Mouse (Mus musculus) ES-Bruce4 (cell line): Measurements from ENCODE around the gene Sema5b.

Experiments used
- CTCF ChIP-seq: IDR thresholded peaks from one replicate; pipeline ENCODE4 v1.8.1; 2011; ENCODE audit warnings: low read depth, low read length
- POLR2A ChIP-seq: IDR thresholded peaks from one replicate; pipeline ENCODE4 v1.8.1; 2011; ENCODE audit warnings: low read length; ENCODE audit not compliant: insufficient read depth

DNA sequence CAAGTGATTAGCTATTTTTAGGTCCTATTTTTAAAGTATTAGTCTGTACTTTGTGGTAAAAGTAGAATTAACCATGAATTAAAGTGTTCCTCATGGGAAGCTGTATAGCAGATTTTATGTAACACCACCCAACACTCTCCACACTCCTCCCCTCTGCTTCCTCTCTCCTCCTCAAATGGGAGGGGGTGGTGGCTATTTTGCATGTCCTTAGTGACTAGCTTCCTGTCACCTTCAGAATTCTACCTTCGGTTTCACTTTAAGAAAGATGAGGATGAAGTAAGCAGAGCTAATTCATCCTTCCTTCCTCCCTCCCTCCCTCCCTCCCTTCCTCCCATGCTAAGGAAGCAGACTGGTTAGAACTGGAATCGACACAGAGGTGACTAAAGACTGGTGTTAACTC lies 155.2 kb downstream of the Sema5b start:
- TF ChIP-seq POLR2A (no peak), CTCF (no peak)
